Comparison of ENCODE assay signal across 15 mouse cellular contexts in genomic region chr6:28514830-28515350, GRCm38 (mm10).
"Had no signal": no experiment of that assay in that cellular context is flagged by ENCODE, and none has a peak within 500 bp of the region (broad histone marks: within the 10 kb centered on the region; RNA-seq: fewer than 3 reads in every experiment).

No protein-coding gene starts in this region.

- H3K4me1 ChIP-seq: neural tube, embryonic 13.5 days; neural tube, embryonic 15.5 days; stomach, embryonic 15.5 days had no signal

- DNase-seq: lung, embryonic 14.5 days; right cerebral cortex, postnatal 14 days; thymus, adult 2 months; thymus, postnatal 25 days; thymus, postnatal 4 days had no signal

- H3K4me3 ChIP-seq: liver, embryonic 12.5 days; midbrain, embryonic 10.5 days; midbrain, embryonic 13.5 days; myocyte; neural tube, embryonic 13.5 days; neural tube, embryonic 15.5 days; stomach, embryonic 15.5 days had no signal

- H3K27ac ChIP-seq: liver, embryonic 12.5 days; liver, embryonic 14.5 days; midbrain, embryonic 10.5 days; midbrain, embryonic 13.5 days; neural tube, embryonic 13.5 days; neural tube, embryonic 15.5 days; stomach, embryonic 15.5 days; stomach, postnatal 0 days had no signal

- H3K9ac ChIP-seq: liver, embryonic 12.5 days; liver, embryonic 14.5 days; lung, embryonic 14.5 days; midbrain, embryonic 13.5 days; neural tube, embryonic 13.5 days; neural tube, embryonic 15.5 days; stomach, embryonic 15.5 days had no signal

- H3K27me3 ChIP-seq: liver, embryonic 12.5 days; midbrain, embryonic 13.5 days; neural tube, embryonic 13.5 days; neural tube, embryonic 15.5 days; stomach, embryonic 15.5 days had no signal

- ATAC-seq: liver, embryonic 12.5 days; midbrain, embryonic 13.5 days; midbrain, embryonic 16.5 days had no signal

- H3K4me2 ChIP-seq: liver, embryonic 12.5 days; lung, embryonic 14.5 days; midbrain, embryonic 13.5 days; neural tube, embryonic 13.5 days; neural tube, embryonic 15.5 days; stomach, embryonic 15.5 days had no signal

- H3K9me3 ChIP-seq: liver, embryonic 12.5 days; midbrain, embryonic 10.5 days; midbrain, embryonic 13.5 days; neural tube, embryonic 13.5 days; neural tube, embryonic 15.5 days; stomach, embryonic 15.5 days had no signal
